Mouse (Mus musculus) embryonic facial prominence, embryonic 12.5 days (tissue): ENCODE measurements around the gene Zbed4. TPM values are rescaled to one million over a fixed set of nuclear protein-coding genes. Genes with fewer than 3 reads are reported as not detected.
"Not testable (repeated sequence)": the region's sequence is repeated elsewhere in the genome, so short reads cannot be mapped to it uniquely, and the experiment has no call there.

ENCODE experiments used
- ATAC-seq: fragments of 200-750 bp; cut with Nextera tagmentation; 2 replicates; pipeline ENCODE4 v1.8.0; 2017; ENCODE audit not compliant: insufficient number of reproducible peaks, insufficient read depth, low FRiP score, low TSS enrichment
- H3K27ac ChIP-seq: fragments of 300-500 bp; sonication (generic); 2 replicates; pipeline ENCODE4 v1.5.1; 2016; ENCODE audit warnings: mild to moderate bottlenecking
- H3K27me3 ChIP-seq: fragments of 300-500 bp; sonication (generic); 2 replicates; pipeline ENCODE4 v1.6.1; 2016; ENCODE audit warnings: mild to moderate bottlenecking, moderate library complexity
- H3K36me3 ChIP-seq: fragments of 300-500 bp; sonication (generic); 2 replicates; pipeline ENCODE4 v1.6.1; 2016; ENCODE audit warnings: mild to moderate bottlenecking
- H3K4me1 ChIP-seq: fragments of 300-500 bp; sonication (generic); 2 replicates; pipeline ENCODE4 v1.6.1; 2016
- H3K4me2 ChIP-seq: fragments of 300-500 bp; sonication (generic); replicated peaks from 2 replicates; pipeline ENCODE4 v1.6.1; 2016; ENCODE audit warnings: mild to moderate bottlenecking, moderate library complexity
- H3K4me3 ChIP-seq: fragments of 300-500 bp; sonication (generic); 2 replicates; pipeline ENCODE4 v1.5.1; 2016; ENCODE audit warnings: mild to moderate bottlenecking
- H3K9ac ChIP-seq: fragments of 300-500 bp; sonication (generic); 2 replicates; pipeline ENCODE4 v1.6.1; 2016; ENCODE audit warnings: mild to moderate bottlenecking, moderate library complexity
- H3K9me3 ChIP-seq: fragments of 300-500 bp; sonication (generic); 2 replicates; pipeline ENCODE4 v1.6.1; 2016; ENCODE audit warnings: mild to moderate bottlenecking, moderate library complexity
- WGBS: fragments of 180-500 bp; shearing (Covaris S2); methylation state at CpG from one replicate; pipeline ENCODE4 v1.1.7; 2016; 5-methylcytosine and 5-hydroxymethylcytosine counted together
- polyA plus RNA-seq: library from polyadenylated mRNA; unstranded; fragments of >200 nt; fragmentation: Nextera tagmentation; extraction: Ambion mirVana; gene quantifications from 2 replicates; pipeline ENCODE4 v1.2.1, GENCODE M21; 2016

Zbed4 gene
- 24.1 and 24.5 TPM in 2 replicates for polyA plus RNA-seq

GRCm38 (mm10) chr15:88751564-88752402, at the start of gene Zbed4:
Gene Zbed4 (plus strand): TSS chr15:88751660.
- Histone ChIP-seq H3K9ac (peak within 1 kb of the TSS; percentile 91), H3K27me3 (no peaks in the 10 kb centered on the region), H3K4me3 (peak within 1 kb of the TSS; percentile 80), H3K4me1 (peaks cover 15% of the 10 kb centered on the region), H3K27ac (peak within 1 kb of the TSS; percentile 91), H3K4me2 (peak within 1 kb of the TSS; percentile 77), H3K9me3 (no peaks in the 10 kb centered on the region), H3K36me3 (peaks cover 16% of the 10 kb centered on the region)
- WGBS, result under 1% methylated on average over 97 of the region's 119 CpGs
- ATAC-seq, result peak; percentile 67

GRCm38 (mm10) chr15:88702501-88702900, 49.0 kb upstream of the Zbed4 start:
- Histone ChIP-seq H3K36me3 (peaks cover 94% of the 10 kb centered on the region), H3K9me3 (no peaks in the 10 kb centered on the region), H3K4me3 (no peak overlapping the region), H3K9ac (no peak overlapping the region), H3K4me2 (no peak overlapping the region), H3K27ac (no peak overlapping the region), H3K4me1 (no peaks in the 10 kb centered on the region), H3K27me3 (no peaks in the 10 kb centered on the region)
- WGBS, result 82% methylated on average over 3 of the region's 3 CpGs
- ATAC-seq, result no peak

- WGBS, result 42% methylated on average over 1 of the region's 1 CpGs
- Histone ChIP-seq H3K4me1 (no peaks in the 10 kb centered on the region), H3K9ac (no peak overlapping the region), H3K36me3 (peaks cover 95% of the 10 kb centered on the region), H3K9me3 (no peaks in the 10 kb centered on the region), H3K27me3 (no peaks in the 10 kb centered on the region), H3K27ac (no peak overlapping the region), H3K4me2 (no peak overlapping the region), H3K4me3 (no peak overlapping the region)
- ATAC-seq, result no peak
These were observed 47.2 kb upstream of the Zbed4 start for GRCm38 (mm10) chr15:88704284-88704683.

- Histone ChIP-seq H3K27ac (no peak overlapping the region), H3K9ac (no peak overlapping the region), H3K4me3 (no peak overlapping the region), H3K4me2 (no peak overlapping the region), H3K36me3 (peaks cover 96% of the 10 kb centered on the region), H3K9me3 (no peaks in the 10 kb centered on the region), H3K27me3 (no peaks in the 10 kb centered on the region), H3K4me1 (no peaks in the 10 kb centered on the region)
- 84% methylated on average over 6 of the region's 6 CpGs for WGBS
- ATAC-seq, result no peak
These were observed 45.1 kb upstream of the Zbed4 start for GRCm38 (mm10) chr15:88706320-88706719.

GRCm38 (mm10) chr15:88706987-88707386, 44.5 kb upstream of the Zbed4 start:
- 77% methylated on average over 13 of the region's 13 CpGs for WGBS
- H3K4me3 ChIP-seq, result not testable (repeated sequence)

GRCm38 (mm10) chr15:88708204-88708603, 43.3 kb upstream of the Zbed4 start:
- no peaks in the 10 kb centered on the region for H3K9me3 ChIP-seq
- no peak for ATAC-seq
- no peaks in the 10 kb centered on the region for H3K4me1 ChIP-seq
- no peak overlapping the region for H3K4me2 ChIP-seq
- 90% methylated on average over 5 of the region's 5 CpGs for WGBS
- H3K4me3 ChIP-seq, result no peak overlapping the region
- H3K27ac ChIP-seq, result no peak overlapping the region
- H3K27me3 ChIP-seq, result no peaks in the 10 kb centered on the region
- peaks cover 96% of the 10 kb centered on the region for H3K36me3 ChIP-seq
- no peak overlapping the region for H3K9ac ChIP-seq

More at GRCm38 (mm10) chr15:88706987-88707386, 44.5 kb upstream of the Zbed4 start:
- H3K4me1 ChIP-seq, H3K9ac ChIP-seq, H3K27me3 ChIP-seq, H3K9me3 ChIP-seq, ATAC-seq, H3K27ac ChIP-seq, H3K4me2 ChIP-seq: not testable (repeated sequence)
- peaks cover 96% of the 10 kb centered on the region for H3K36me3 ChIP-seq

- no peak overlapping the region for H3K4me3 ChIP-seq
- no peaks in the 10 kb centered on the region for H3K9me3 ChIP-seq
- no peaks in the 10 kb centered on the region for H3K27me3 ChIP-seq
- H3K36me3 ChIP-seq, result peaks cover 96% of the 10 kb centered on the region
- no peak overlapping the region for H3K9ac ChIP-seq
- ATAC-seq, result no peak
- 84% methylated on average over 13 of the region's 13 CpGs for WGBS
- H3K4me2 ChIP-seq, result no peak overlapping the region
- no peak overlapping the region for H3K27ac ChIP-seq
- H3K4me1 ChIP-seq, result no peaks in the 10 kb centered on the region
These were observed 42.6 kb upstream of the Zbed4 start for GRCm38 (mm10) chr15:88708657-88709511.

- 95% methylated on average over 5 of the region's 5 CpGs for WGBS
- Histone ChIP-seq H3K9me3 (no peaks in the 10 kb centered on the region), H3K4me2 (no peak overlapping the region), H3K9ac (no peak overlapping the region), H3K4me3 (no peak overlapping the region), H3K27ac (no peak overlapping the region), H3K4me1 (no peaks in the 10 kb centered on the region), H3K36me3 (peaks cover 98% of the 10 kb centered on the region), H3K27me3 (no peaks in the 10 kb centered on the region)
- no peak for ATAC-seq
These were observed 41.6 kb upstream of the Zbed4 start for GRCm38 (mm10) chr15:88709878-88710277.

- no peaks in the 10 kb centered on the region for H3K9me3 ChIP-seq
- no peaks in the 10 kb centered on the region for H3K27me3 ChIP-seq
- no peak overlapping the region for H3K4me2 ChIP-seq
- H3K9ac ChIP-seq, result no peak overlapping the region
- WGBS, result 94% methylated on average over 15 of the region's 15 CpGs
- H3K4me1 ChIP-seq, result no peaks in the 10 kb centered on the region
- no peak overlapping the region for H3K4me3 ChIP-seq
- peaks cover 99% of the 10 kb centered on the region for H3K36me3 ChIP-seq
- ATAC-seq, result no peak
- no peak overlapping the region for H3K27ac ChIP-seq
These were observed 39.0 kb upstream of the Zbed4 start for GRCm38 (mm10) chr15:88712501-88712900.

- H3K36me3 ChIP-seq, result peaks cover 93% of the 10 kb centered on the region
- H3K4me1 ChIP-seq, result no peaks in the 10 kb centered on the region
These were observed 37.4 kb upstream of the Zbed4 start for GRCm38 (mm10) chr15:88714021-88714589.

GRCm38 (mm10) chr15:88716350-88716749, 35.1 kb upstream of the Zbed4 start:
- no peaks in the 10 kb centered on the region for H3K4me1 ChIP-seq
- peaks cover 85% of the 10 kb centered on the region for H3K36me3 ChIP-seq
- ATAC-seq, result no peak
- H3K4me2 ChIP-seq, result no peak overlapping the region
- H3K9ac ChIP-seq, result no peak overlapping the region
- no peaks in the 10 kb centered on the region for H3K9me3 ChIP-seq
- H3K27me3 ChIP-seq, result no peaks in the 10 kb centered on the region
- H3K4me3 ChIP-seq, result no peak overlapping the region
- H3K27ac ChIP-seq, result no peak overlapping the region

More at GRCm38 (mm10) chr15:88714021-88714589, 37.4 kb upstream of the Zbed4 start:
- Histone ChIP-seq H3K4me3 (no peak overlapping the region), H3K9ac (no peak overlapping the region), H3K27ac (no peak overlapping the region), H3K4me2 (no peak overlapping the region), H3K9me3 (no peaks in the 10 kb centered on the region), H3K27me3 (no peaks in the 10 kb centered on the region)
- 89% methylated on average over 6 of the region's 6 CpGs for WGBS
- no peak for ATAC-seq
